Mouse (Mus musculus): ENCODE data around the gene Gjb3.

DNA sequence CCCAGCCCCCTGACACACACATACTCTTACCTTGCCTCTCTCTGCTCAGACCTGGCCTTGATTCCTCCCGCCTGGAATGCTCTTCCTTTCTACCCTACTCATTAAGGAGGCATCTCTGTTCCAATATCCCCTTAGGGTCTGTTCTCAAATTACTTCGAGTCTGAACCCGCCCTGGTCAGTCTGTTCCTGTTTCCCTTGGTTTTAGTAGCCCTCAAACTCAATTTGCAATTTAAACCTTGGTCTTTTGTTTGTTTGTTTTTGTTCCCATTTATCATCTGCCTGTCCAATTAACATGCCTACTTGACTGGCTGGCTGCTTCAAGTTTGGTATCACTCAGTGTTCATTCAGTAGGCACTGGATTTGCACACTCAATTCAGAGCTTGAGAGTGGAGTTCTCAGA, 1.6 kb downstream of the Gjb3 start:
- TF ChIP-seq POLR2A (IDR thresholded peaks at IDR 0.05; ENCODE audit: insufficient read depth, low read length): peak; percentile 48
- TF ChIP-seq CTCF (IDR thresholded peaks at IDR 0.05; ENCODE audit: low read depth, low read length): no peak

All from ES-Bruce4 (cell line).